Mouse (Mus musculus) kidney, embryonic 14.5 days (tissue): Measurements from ENCODE around the gene Gm28053. TPM values are rescaled to one million over a fixed set of nuclear protein-coding genes. Genes with fewer than 3 reads are reported as not detected.

Experiments used
- ATAC-seq: fragments of 200-750 bp; cut with Nextera tagmentation; 2 replicates; pipeline ENCODE4 v1.8.0; 2017; ENCODE audit warnings: moderate number of reproducible peaks, mild to moderate bottlenecking, moderate TSS enrichment, moderate library complexity; ENCODE audit not compliant: low FRiP score, low TSS enrichment
- H3K27ac ChIP-seq: fragments of 300-500 bp; sonication (generic); 2 replicates; pipeline ENCODE4 v1.5.1; 2014; ENCODE audit warnings: low read depth, mild to moderate bottlenecking, low read length, moderate library complexity, mixed read lengths
- H3K27me3 ChIP-seq: fragments of 300-500 bp; sonication (generic); 2 replicates; pipeline ENCODE4 v1.6.1; 2014; ENCODE audit warnings: mild to moderate bottlenecking, low read length; ENCODE audit not compliant: control insufficient read depth, insufficient read depth
- H3K36me3 ChIP-seq: fragments of 300-500 bp; sonication (generic); 2 replicates; pipeline ENCODE4 v1.6.1; 2014; ENCODE audit warnings: low read length, mixed read lengths; ENCODE audit not compliant: control insufficient read depth, insufficient read depth
- H3K4me1 ChIP-seq: fragments of 300-500 bp; sonication (generic); 2 replicates; pipeline ENCODE4 v1.6.1; 2014; ENCODE audit warnings: low read length, mixed read lengths; ENCODE audit not compliant: control insufficient read depth, insufficient read depth
- H3K4me2 ChIP-seq: fragments of 300-500 bp; sonication (generic); replicated peaks from 2 replicates; pipeline ENCODE4 v1.6.1; 2014; ENCODE audit warnings: low read depth, mild to moderate bottlenecking, low read length
- H3K4me3 ChIP-seq: fragments of 300-500 bp; sonication (generic); 2 replicates; pipeline ENCODE4 v1.5.1; 2014; ENCODE audit warnings: mild to moderate bottlenecking, low read length
- H3K9ac ChIP-seq: fragments of 300-500 bp; sonication (generic); 2 replicates; pipeline ENCODE4 v1.6.1; 2014; ENCODE audit warnings: low read depth, mild to moderate bottlenecking, low read length, moderate library complexity
- H3K9me3 ChIP-seq: fragments of 300-500 bp; sonication (generic); 2 replicates; pipeline ENCODE4 v1.6.1; 2016; ENCODE audit warnings: low read length; ENCODE audit not compliant: control insufficient read depth
- WGBS: fragments of 180-500 bp; shearing (Covaris S2); extraction: QIAGEN DNeasy Blood & Tissue Kit; methylation state at CpG from one replicate; pipeline ENCODE4 v1.1.7; 2014; 5-methylcytosine and 5-hydroxymethylcytosine counted together
- polyA plus RNA-seq: library from polyadenylated mRNA; unstranded; fragments of >200 nt; fragmentation: Nextera tagmentation; extraction: Ambion mirVana; gene quantifications from 2 replicates; pipeline ENCODE4 v1.2.1, GENCODE M21; 2014

Gene Gm28053
- polyA plus RNA-seq, 1 experiment from 2014 or later, result 4.8 TPM

GRCm38 (mm10) chr6:48700251-48701075 is 17.9 kb upstream of the Gm28053 start:
- Histone ChIP-seq H3K4me1 (no peaks in the 10 kb centered on the region), H3K4me3 (no peak overlapping the region), H3K27ac (peak overlapping the region; percentile 38; the same call in 1 of the 2 replicates), H3K27me3 (no peaks in the 10 kb centered on the region), H3K9ac (no peak overlapping the region), H3K9me3 (no peaks in the 10 kb centered on the region), H3K4me2 (no peak overlapping the region), H3K36me3 (no peaks in the 10 kb centered on the region)
- peak; percentile 57; the same call in 1 of the 2 replicates for ATAC-seq
- WGBS, result 55% methylated on average over 5 of the region's 5 CpGs

- Histone ChIP-seq H3K27me3 (no peaks in the 10 kb centered on the region), H3K9ac (no peak overlapping the region), H3K27ac (no peak overlapping the region), H3K4me3 (no peak overlapping the region), H3K9me3 (no peaks in the 10 kb centered on the region), H3K4me2 (no peak overlapping the region), H3K36me3 (no peaks in the 10 kb centered on the region), H3K4me1 (no peaks in the 10 kb centered on the region)
- no peak for ATAC-seq
- 81% methylated on average over 7 of the region's 7 CpGs for WGBS
These were observed 16.3 kb upstream of the Gm28053 start for GRCm38 (mm10) chr6:48702146-48702545.

GRCm38 (mm10) chr6:48702601-48703000 is 15.8 kb upstream of the Gm28053 start:
- H3K36me3 ChIP-seq, result no peaks in the 10 kb centered on the region
- no peak overlapping the region for H3K27ac ChIP-seq
- no peak for ATAC-seq
- no peak overlapping the region for H3K9ac ChIP-seq
- no peaks in the 10 kb centered on the region for H3K4me1 ChIP-seq
- H3K9me3 ChIP-seq, result no peaks in the 10 kb centered on the region
- 72% methylated on average over 5 of the region's 5 CpGs for WGBS
- no peaks in the 10 kb centered on the region for H3K27me3 ChIP-seq
- no peak overlapping the region for H3K4me2 ChIP-seq
- no peak overlapping the region for H3K4me3 ChIP-seq

- Histone ChIP-seq H3K4me2 (no peak overlapping the region), H3K4me1 (no peaks in the 10 kb centered on the region), H3K4me3 (no peak overlapping the region), H3K9me3 (no peaks in the 10 kb centered on the region), H3K9ac (no peak overlapping the region), H3K27me3 (no peaks in the 10 kb centered on the region), H3K36me3 (no peaks in the 10 kb centered on the region), H3K27ac (no peak overlapping the region)
- no peak for ATAC-seq
These were observed 14.3 kb upstream of the Gm28053 start for GRCm38 (mm10) chr6:48704146-48704545.

GRCm38 (mm10) chr6:48706130-48706529 is 12.3 kb upstream of the Gm28053 start:
- H3K27me3 ChIP-seq, result no peaks in the 10 kb centered on the region
- H3K4me1 ChIP-seq, result no peaks in the 10 kb centered on the region
- H3K36me3 ChIP-seq, result no peaks in the 10 kb centered on the region
- no peaks in the 10 kb centered on the region for H3K9me3 ChIP-seq
- 0 out of 2 replicates have a peak overlapping the region, but pooled peaks have one; percentile 1 for H3K27ac ChIP-seq
- H3K4me3 ChIP-seq, result peak overlapping the region; percentile 6; the same call in 1 of the 2 replicates
- no peak for ATAC-seq
- H3K9ac ChIP-seq, result no peak overlapping the region
- H3K4me2 ChIP-seq, result peak overlapping the region; percentile 17; the same call in 1 of the 2 replicates
- WGBS, result 63% methylated on average over 3 of the region's 3 CpGs

- Histone ChIP-seq H3K9ac (no peak overlapping the region), H3K27ac (no peak overlapping the region), H3K4me3 (no peak overlapping the region), H3K36me3 (no peaks in the 10 kb centered on the region), H3K9me3 (no peaks in the 10 kb centered on the region), H3K27me3 (no peaks in the 10 kb centered on the region), H3K4me1 (no peaks in the 10 kb centered on the region), H3K4me2 (no peak overlapping the region)
- ATAC-seq, result no peak
- WGBS, result 88% methylated on average over 4 of the region's 4 CpGs
These were observed 1.9 kb downstream of the Gm28053 start for GRCm38 (mm10) chr6:48720326-48720725.

GRCm38 (mm10) chr6:48723468-48723867 is 5.1 kb downstream of the Gm28053 start:
- H3K4me2 ChIP-seq, result no peak overlapping the region
- WGBS, result 76% methylated on average over 8 of the region's 8 CpGs

GRCm38 (mm10) chr6:48725476-48725875 is 7.1 kb downstream of the Gm28053 start:
- H3K27ac ChIP-seq, result 0 out of 2 replicates have a peak overlapping the region, but pooled peaks have one; percentile 20

More at GRCm38 (mm10) chr6:48723468-48723867, 5.1 kb downstream of the Gm28053 start:
- Histone ChIP-seq H3K9ac (no peak overlapping the region), H3K27ac (no peak overlapping the region), H3K4me3 (no peak overlapping the region), H3K36me3 (no peaks in the 10 kb centered on the region), H3K9me3 (no peaks in the 10 kb centered on the region), H3K27me3 (no peaks in the 10 kb centered on the region), H3K4me1 (no peaks in the 10 kb centered on the region)
- no peak for ATAC-seq

GRCm38 (mm10) chr6:48727761-48728160 is 9.4 kb downstream of the Gm28053 start:
- H3K4me2 ChIP-seq, result no peak overlapping the region
- no peak overlapping the region for H3K4me3 ChIP-seq
- H3K27me3 ChIP-seq, result no peaks in the 10 kb centered on the region
- no peak for ATAC-seq
- no peak overlapping the region for H3K9ac ChIP-seq
- no peaks in the 10 kb centered on the region for H3K9me3 ChIP-seq
- whole genome bisulfite sequencing, result 88% methylated on average over 5 of the region's 5 CpGs
- no peaks in the 10 kb centered on the region for H3K4me1 ChIP-seq
- no peak overlapping the region for H3K27ac ChIP-seq
- H3K36me3 ChIP-seq, result no peaks in the 10 kb centered on the region

More at GRCm38 (mm10) chr6:48725476-48725875, 7.1 kb downstream of the Gm28053 start:
- Histone ChIP-seq H3K4me1 (no peaks in the 10 kb centered on the region), H3K9ac (no peak overlapping the region), H3K4me2 (no peak overlapping the region), H3K9me3 (no peaks in the 10 kb centered on the region), H3K27me3 (no peaks in the 10 kb centered on the region), H3K36me3 (no peaks in the 10 kb centered on the region), H3K4me3 (no peak overlapping the region)
- WGBS, result 0% methylated on average over 1 of the region's 1 CpGs
- peak; percentile 73 for ATAC-seq
